In genomic region chr15:84597816-84598215, GRCm38 (mm10) we compare ENCODE assay signal across 10 mouse cellular contexts.
"Had no signal": no experiment of that assay in that cellular context is flagged by ENCODE, and none has a peak within 500 bp of the region (broad histone marks: within the 10 kb centered on the region; RNA-seq: fewer than 3 reads in every experiment).

No protein-coding gene starts in this region.

- DNase-seq: liver; liver, embryonic 13.5 days; liver, postnatal 0 days; lung, adult 18-20 months; lung, adult 2 months; lung, embryonic 14.5 days; lung, postnatal 10 days; lung, postnatal 14 days; lung, postnatal 36 days; midbrain, embryonic 14.5 days had no signal
